Mouse (Mus musculus): ENCODE measurements around the gene A830018L16Rik. TPM values are rescaled to one million over a fixed set of nuclear protein-coding genes. Genes with fewer than 3 reads are reported as not detected.

A830018L16Rik gene
- 0.08 TPM in 1 of 2 replicates, not detected in the other for polyA plus RNA-seq (2015; fragmentation: Nextera tagmentation; extraction: Ambion mirVana)

GRCm38 (mm10) chr1:11413894-11414556 is at the start of gene A830018L16Rik:
Gene A830018L16Rik (plus strand): TSS chr1:11414105.

